In genomic region chr4:107130534-107130933, GRCm38 (mm10) we compare ENCODE assay signal across 15 mouse cellular contexts. TPM values are rescaled to one million over a fixed set of nuclear protein-coding genes. Genes with fewer than 3 reads are reported as not detected.
DNase-seq lines count a peak whose midpoint lies in the region; ATAC-seq and TF ChIP-seq lines count a peak whose summit lies in the region.
"Had no signal": no experiment of that assay in that cellular context is flagged by ENCODE, and none has a peak within 500 bp of the region (broad histone marks: within the 10 kb centered on the region; RNA-seq: fewer than 3 reads in every experiment).

No protein-coding gene starts in this region.

- WGBS in kidney, embryonic 15.5 days = 14% methylated on average over 9 of the region's 9 CpGs
- 15% methylated on average over 9 of the region's 9 CpGs for WGBS in kidney, embryonic 14.5 days

- H3K27me3 ChIP-seq in kidney, embryonic 15.5 days = peaks cover 3% of the 10 kb centered on the region; the same call in 1 of the 2 replicates
- no peaks in the 10 kb centered on the region for H3K27me3 ChIP-seq in kidney, embryonic 14.5 days (ENCODE audit: control insufficient read depth, insufficient read depth, low read length)
- H3K27me3 ChIP-seq in CH12.LX (replicated peaks) = no peaks in the 10 kb centered on the region

- TF ChIP-seq POLR2A in CH12.LX (IDR thresholded peaks at IDR 0.05; ENCODE audit: low read depth, low read length) = no peak

- TF ChIP-seq RAD21 in CH12.LX (IDR thresholded peaks at IDR 0.05; ENCODE audit: low read depth, low read length) = no peak

- TF ChIP-seq CTCF in CH12.LX (conservative IDR thresholded peaks at IDR 0.05 in 1 of 2, IDR thresholded peaks at IDR 0.05 in 1 of 2; ENCODE audit: low read depth in 2 of 2, low read length in 2 of 2) = no peak

- TF ChIP-seq EP300 in CH12.LX (IDR thresholded peaks at IDR 0.05; ENCODE audit: low read length) = no peak

- no peaks in the 10 kb centered on the region for H3K79me2 ChIP-seq in CH12.LX (replicated peaks; ENCODE audit: control insufficient read depth, extremely low read depth, insufficient read depth, poor library complexity, severe bottlenecking)

- no peak overlapping the region for H3K4me3 ChIP-seq in kidney, embryonic 15.5 days (replicated peaks)
- no peak overlapping the region for H3K4me3 ChIP-seq in kidney, embryonic 14.5 days (ENCODE audit: low read length)
- H3K4me3 ChIP-seq in CH12.LX (replicated peaks in 1 of 3; ENCODE audit: low read depth in 2 of 3, low read length in 2 of 3, poor library complexity in 1 of 3) = no peak overlapping the region
- H3K4me3 ChIP-seq: heart, embryonic 15.5 days had no signal

- dilution Hi-C loops in CH12.LX (cut with MboI; ENCODE audit: extremely low pct_ligation_motif_present, extremely low pct_unique_long_range_greater_than_20kb, low sequenced_read_pairs) = no loop called here

- no peaks in the 10 kb centered on the region for H3K36me3 ChIP-seq in kidney, embryonic 15.5 days
- H3K36me3 ChIP-seq in kidney, embryonic 14.5 days (ENCODE audit: control insufficient read depth, insufficient read depth, low read length) = no peaks in the 10 kb centered on the region
- H3K36me3 ChIP-seq in CH12.LX (replicated peaks in 1 of 2; ENCODE audit: control insufficient read depth in 1 of 2, insufficient read depth in 1 of 2, low read length in 1 of 2) = no peaks in the 10 kb centered on the region
- H3K36me3 ChIP-seq: heart, embryonic 15.5 days had no signal

- no peak overlapping the region for H3K9ac ChIP-seq in kidney, embryonic 15.5 days
- no peak overlapping the region for H3K9ac ChIP-seq in kidney, embryonic 14.5 days (ENCODE audit: low read depth, low read length)
- no peak overlapping the region for H3K9ac ChIP-seq in CH12.LX (ENCODE audit: insufficient read depth, low read depth)
- H3K9ac ChIP-seq: heart, embryonic 15.5 days had no signal

- peak overlapping the region; percentile 48; the same call in 1 of the 2 replicates for H3K27ac ChIP-seq in kidney, embryonic 15.5 days
- H3K27ac ChIP-seq in kidney, embryonic 14.5 days (ENCODE audit: low read depth, low read length) = no peak overlapping the region
- no peak overlapping the region for H3K27ac ChIP-seq in CH12.LX (ENCODE audit: insufficient read depth, low read depth)
- H3K27ac ChIP-seq: heart, embryonic 15.5 days; macrophage had no signal

- in situ Hi-C loops in CH12.LX (cut with MboI; ENCODE audit: low pct_ligation_motif_present, low pct_unique_long_range_greater_than_20kb, low sequenced_read_pairs) = no loop called here

- DNase-seq in CH12.LX (ENCODE audit: extremely low read depth) = peak; percentile 24
- peak; percentile 65 for DNase-seq in embryo, embryonic 11 days
- peak; percentile 59 for DNase-seq in retina, postnatal 1 day
- no peak for DNase-seq in yolk sac, embryonic 10.5 days (ENCODE audit: low spot score)
- DNase-seq in Muller cell, postnatal 12 days (ENCODE audit: inconsistent ontology term) = no peak

- H3K4me2 ChIP-seq in kidney, embryonic 15.5 days = no peak overlapping the region
- H3K4me2 ChIP-seq in kidney, embryonic 14.5 days (replicated peaks; ENCODE audit: low read depth, low read length) = no peak overlapping the region
- H3K4me2 ChIP-seq in CH12.LX (ENCODE audit: insufficient read depth, low read depth, poor library complexity, severe bottlenecking) = no peak overlapping the region
- H3K4me2 ChIP-seq: heart, embryonic 15.5 days had no signal

- peaks cover 61% of the 10 kb centered on the region for H3K4me1 ChIP-seq in kidney, embryonic 15.5 days
- H3K4me1 ChIP-seq in kidney, embryonic 14.5 days (ENCODE audit: control insufficient read depth, insufficient read depth, low read length) = peaks cover 26% of the 10 kb centered on the region
- H3K4me1 ChIP-seq in CH12.LX (ENCODE audit: control insufficient read depth in 1 of 2, insufficient read depth in 2 of 2) = peaks cover 15 to 37% of the 10 kb centered on the region in 2 experiments

- no peaks in the 10 kb centered on the region for H3K9me3 ChIP-seq in kidney, embryonic 15.5 days (replicated peaks)
- no peaks in the 10 kb centered on the region for H3K9me3 ChIP-seq in kidney, embryonic 14.5 days (ENCODE audit: control insufficient read depth, low read length)
- H3K9me3 ChIP-seq in CH12.LX (replicated peaks; ENCODE audit: low read length) = no peaks in the 10 kb centered on the region
- H3K9me3 ChIP-seq: heart, embryonic 15.5 days had no signal

- ATAC-seq in kidney, embryonic 15.5 days (replicated peaks; ENCODE audit: low FRiP score) = no peak
- ATAC-seq in kidney, embryonic 14.5 days (ENCODE audit: low FRiP score, low TSS enrichment) = no peak

TF ChIP-seq in CH12.LX, 34 proteins besides CTCF, POLR2A, EP300 and RAD21:
- TF ChIP-seq SMC3 (IDR thresholded peaks at IDR 0.05; ENCODE audit: low read depth, low read length) (no peak), NELFE (IDR thresholded peaks at IDR 0.05; ENCODE audit: low read depth, low read length) (no peak), E2F4 (IDR thresholded peaks at IDR 0.05; ENCODE audit: insufficient replicate concordance, low read depth, low read length) (no peak), MXI1 (IDR thresholded peaks at IDR 0.05; ENCODE audit: low read depth, low read length) (no peak)
TF ChIP-seq in CH12.LX: peak in this region for 0.

RNA-seq across cellular contexts. Expression of gene Cdcp2, which starts 33.8 kb away (rescaled TPM):
- polyA plus RNA-seq in kidney, embryonic 15.5 days (2015; fragmentation: Nextera tagmentation; extraction: Ambion mirVana) = 0.08 and 0.12 TPM in 2 replicates
- 0.12 TPM in 1 of 2 replicates, not detected in the other for polyA plus RNA-seq in kidney, embryonic 14.5 days (2014; fragmentation: Nextera tagmentation; extraction: Ambion mirVana)
- total RNA-seq in CH12.LX (2012; rRNA removed) = 9.9 and 13.4 TPM in 2 replicates
- 6.6 and 6.9 TPM in 2 replicates for total RNA-seq in CH12.LX (2014; rRNA removed)
- 14.7 and 16.9 TPM in 2 replicates for polyA plus RNA-seq in CH12.LX (2012; ENCODE audit: insufficient read length, low read depth)
- total RNA-seq: MEL; neutrophil, adult 5-6 weeks had no signal
- polyA plus RNA-seq: cortical plate, adult 2 months; frontal cortex, adult 2 months; heart, embryonic 15.5 days; limb, embryonic 11.5 days; macrophage; stomach, embryonic 14.5 days had no signal

RNA-seq across cellular contexts. Expression of gene Tmem59, which starts 47.7 kb away (rescaled TPM):
- polyA plus RNA-seq in kidney, embryonic 15.5 days (2015; fragmentation: Nextera tagmentation; extraction: Ambion mirVana) = 455 and 483 TPM in 2 replicates
- 345 and 420 TPM in 2 replicates for polyA plus RNA-seq in kidney, embryonic 14.5 days (2014; fragmentation: Nextera tagmentation; extraction: Ambion mirVana)
- total RNA-seq in CH12.LX (2012; rRNA removed) (54.4 and 71.8 TPM in 2 replicates), CH12.LX (2014; rRNA removed) (50.7 and 57.2 TPM in 2 replicates)
- polyA plus RNA-seq in CH12.LX (2012; ENCODE audit: insufficient read length, low read depth) = 61.9 and 68.5 TPM in 2 replicates

RNA-seq across cellular contexts. Expression of gene Tceanc2, which starts 48.4 kb away (rescaled TPM):
- polyA plus RNA-seq in kidney, embryonic 15.5 days (2015; fragmentation: Nextera tagmentation; extraction: Ambion mirVana) = 26.9 and 32.1 TPM in 2 replicates
- 31.7 and 39.3 TPM in 2 replicates for polyA plus RNA-seq in kidney, embryonic 14.5 days (2014; fragmentation: Nextera tagmentation; extraction: Ambion mirVana)
- total RNA-seq in CH12.LX (2012; rRNA removed) = 16.5 and 19.3 TPM in 2 replicates
- total RNA-seq in CH12.LX (2014; rRNA removed) = 24.8 and 35.4 TPM in 2 replicates
- polyA plus RNA-seq in CH12.LX (2012; ENCODE audit: insufficient read length, low read depth) = 34.8 and 39.4 TPM in 2 replicates

Comparison
In these comparisons a context has a peak if more than half of its experiments do, and no peak if none do; other contexts are left out.
1. DNase-seq: peak in CH12.LX (single experiment), embryo, embryonic 11 days (single experiment) and retina, postnatal 1 day (single experiment); none in yolk sac, embryonic 10.5 days (single experiment) and Muller cell, postnatal 12 days (single experiment).
2. RNA of gene Cdcp2, which starts 33.8 kb away (polyA plus RNA-seq): 14.7 to 16.9 TPM in CH12.LX; 0.12 TPM in kidney, embryonic 14.5 days and 0.08 to 0.12 TPM in kidney, embryonic 15.5 days; every median in the first group is over 10 times any median in the second.